Mouse (Mus musculus) adrenal gland, postnatal 4 days (tissue): Measurements from ENCODE around the gene Bhlha9. TPM values are rescaled to one million over a fixed set of nuclear protein-coding genes. Genes with fewer than 3 reads are reported as not detected.
"Not testable (repeated sequence)": the region's sequence is repeated elsewhere in the genome, so short reads cannot be mapped to it uniquely, and the experiment has no call there.

Experiments
- DNase-seq, 2 experiments: peaks; one replicate each; pipeline ENCODE4 v3.0.0; 2021 to 2022; ENCODE audit warnings: low spot score in 2 of 2, mixed read lengths in 2 of 2
- total RNA-seq, 2 experiments: library from RNA; stranded (reverse); gene quantifications; 2 replicates each; pipeline ENCODE4 v1.2.3; 2021

Gene Bhlha9
- total RNA-seq, 2 experiments from 2014 or later: not detected

DNA sequence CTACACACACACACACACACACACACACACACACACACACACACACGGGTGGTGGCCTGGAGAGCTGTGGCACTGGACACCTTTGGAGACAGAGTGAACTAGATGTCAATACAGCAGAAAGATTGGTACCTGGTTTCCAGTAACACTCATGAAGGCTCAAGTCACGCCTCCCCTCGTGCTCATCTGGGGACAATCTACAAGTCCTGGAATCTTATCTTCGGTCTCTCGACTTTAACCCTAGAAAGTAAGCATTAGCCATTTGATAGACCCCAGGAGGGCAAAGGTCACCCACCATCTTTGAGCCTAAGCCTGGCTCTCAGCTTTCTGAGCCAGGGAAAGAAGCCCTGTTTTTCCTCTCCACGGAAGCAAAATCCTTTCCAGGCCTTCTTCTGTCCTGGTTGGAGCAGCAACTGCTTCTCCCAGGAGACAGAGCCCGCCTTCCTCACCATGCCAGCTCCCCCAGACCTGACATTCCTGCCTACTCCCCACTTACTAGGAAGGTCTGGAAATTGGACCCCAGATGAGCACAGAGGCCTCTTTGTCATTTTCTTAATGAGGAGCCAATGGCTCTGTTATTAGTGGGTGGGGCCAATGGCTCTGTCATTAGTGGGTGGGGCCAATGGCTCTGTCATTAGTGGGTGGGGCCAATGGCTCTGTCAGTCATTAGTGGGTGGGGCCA is 10.3 kb upstream of the Bhlha9 start:
- DNase-seq: no peak

- no peak for DNase-seq
Measured at GRCm38 (mm10) chr11:76666002-76666649, 6.1 kb upstream of the Bhlha9 start.

- DNase-seq: no peak
Measured at GRCm38 (mm10) chr11:76667807-76668206, 4.5 kb upstream of the Bhlha9 start.

- no peak for DNase-seq
Measured at GRCm38 (mm10) chr11:76672561-76673384, 503 bp downstream of the Bhlha9 start.

DNA sequence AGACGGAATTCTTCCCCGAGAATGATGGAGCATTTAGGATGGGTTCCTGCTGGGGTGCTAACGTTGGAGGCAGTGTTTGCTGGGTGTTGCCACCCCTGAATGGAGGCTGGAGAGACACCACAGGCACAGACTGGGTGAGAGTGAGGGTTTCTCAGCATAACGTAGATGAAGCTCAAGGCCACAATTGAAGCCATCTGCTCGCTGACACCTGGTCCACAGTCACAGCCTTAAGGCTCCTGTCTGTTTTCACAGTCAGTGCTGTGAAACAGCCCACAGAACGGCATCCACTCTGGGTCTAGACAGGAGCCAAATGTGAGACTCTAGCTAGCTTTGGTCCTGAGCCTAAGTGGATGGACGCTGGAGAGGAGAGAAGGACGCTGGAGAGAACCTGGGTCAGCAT is 1.9 kb downstream of the Bhlha9 start:
- DNase-seq: no peak

GRCm38 (mm10) chr11:76674704-76675103 is 2.4 kb downstream of the Bhlha9 start:
- no peak for DNase-seq

- DNase-seq: not testable (repeated sequence)
Measured at GRCm38 (mm10) chr11:76679508-76679907, 7.2 kb downstream of the Bhlha9 start, which contains the start of gene Trarg1. Trarg1 (plus strand) TSS chr11:76679808.

DNA sequence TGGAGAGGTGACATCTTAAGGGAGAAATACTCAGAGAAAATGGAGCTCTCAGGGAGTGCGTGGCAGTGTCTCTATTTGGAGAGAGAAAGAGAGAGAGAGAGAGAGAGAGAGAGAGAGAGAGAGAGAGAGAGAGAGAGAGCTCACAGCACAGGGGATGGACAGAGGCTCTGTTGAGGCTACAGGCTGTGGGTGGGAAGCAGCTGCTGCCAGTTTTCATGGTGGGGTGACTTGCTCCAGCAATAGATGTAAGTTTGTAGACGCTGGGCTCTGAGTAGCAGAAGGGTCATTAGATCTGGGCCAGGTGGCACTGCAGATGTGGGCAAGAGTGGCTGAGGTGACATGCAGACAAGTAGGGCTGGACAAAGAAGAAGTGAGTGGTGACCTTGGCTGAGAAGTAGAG is 13.3 kb downstream of the Bhlha9 start:
- no peak for DNase-seq

DNA sequence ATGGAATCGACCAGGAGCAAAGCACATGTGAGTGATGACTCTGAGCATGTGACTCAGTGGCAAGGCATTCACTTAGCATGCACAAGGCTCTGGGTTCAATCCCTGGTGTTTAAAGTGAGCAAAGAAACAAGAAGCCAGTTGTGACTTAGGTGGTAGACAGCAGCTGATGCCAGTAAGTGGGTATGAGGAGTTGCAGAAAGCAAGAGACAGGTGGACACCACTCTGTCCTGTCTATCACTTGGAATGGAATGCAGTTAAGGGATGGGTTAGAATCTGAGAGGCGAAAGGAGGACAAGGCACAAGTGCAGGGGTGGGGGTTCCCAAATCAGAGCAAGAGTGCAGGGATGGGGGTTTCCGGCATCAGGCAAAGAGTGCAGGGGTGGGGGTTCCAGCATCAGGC is 19.8 kb downstream of the Bhlha9 start:
- DNase-seq: no peak

DNA sequence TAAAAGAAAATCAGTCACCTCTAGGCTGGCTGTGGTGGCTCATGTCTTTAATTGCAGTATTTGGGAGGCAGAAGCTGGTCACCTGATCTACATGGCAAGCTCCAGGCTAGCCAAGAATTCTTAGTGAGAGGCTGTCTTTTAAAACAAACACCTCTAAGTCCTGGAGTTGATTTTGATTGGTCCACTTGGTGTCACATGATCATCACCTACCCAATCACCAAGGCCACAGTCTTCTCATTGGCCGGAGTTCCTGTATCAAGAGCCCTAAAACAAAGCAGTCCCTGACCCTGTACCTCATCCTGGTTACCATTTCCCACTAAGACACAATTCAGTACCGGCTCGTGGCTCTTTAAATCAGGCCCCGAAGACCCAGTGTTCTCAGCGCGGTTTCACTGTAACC is 23.5 kb downstream of the Bhlha9 start:
- no peak for DNase-seq

DNA sequence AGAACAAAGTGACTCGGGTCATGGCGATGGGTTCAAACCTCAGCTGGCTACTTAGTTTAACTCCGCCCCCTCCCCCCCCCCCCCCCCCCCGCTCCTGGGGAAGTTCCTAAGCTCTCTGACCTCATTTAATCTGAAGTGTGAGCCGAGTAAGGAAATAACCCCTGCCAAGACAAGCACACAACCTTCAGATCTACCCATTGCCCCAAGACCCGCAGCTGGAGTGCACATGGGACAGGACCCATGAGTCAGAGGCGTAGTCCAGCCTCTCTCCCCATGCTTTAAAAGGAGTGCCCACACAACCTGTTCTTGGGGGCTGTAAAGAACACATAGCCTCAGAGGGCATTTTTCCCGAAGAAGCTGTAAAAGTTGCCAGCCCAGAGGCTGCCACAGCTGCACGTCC is 27.4 kb downstream of the Bhlha9 start:
- DNase-seq: no peak

- no peak for DNase-seq
Measured at GRCm38 (mm10) chr11:76707656-76708055, 35.4 kb downstream of the Bhlha9 start.

DNA sequence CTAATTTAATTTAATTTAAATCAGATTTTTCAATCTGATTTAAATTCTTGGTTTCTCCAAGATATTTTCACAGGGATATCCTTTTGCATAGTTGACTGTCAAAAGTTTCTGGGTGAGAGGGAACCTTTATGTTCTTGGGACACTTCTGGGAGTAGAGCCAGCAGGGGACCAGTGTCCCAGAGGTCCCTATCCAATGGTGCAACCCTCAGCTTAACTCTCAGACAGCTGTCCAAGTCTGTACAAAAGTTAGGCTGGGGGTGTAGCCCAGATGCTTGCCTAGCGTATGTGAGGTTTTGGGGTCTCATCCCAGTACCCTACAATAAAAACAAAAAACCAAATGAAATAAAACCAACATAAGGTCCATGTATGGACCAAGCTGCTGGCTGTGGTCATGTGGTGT is 35.8 kb downstream of the Bhlha9 start:
- DNase-seq: no peak

DNA sequence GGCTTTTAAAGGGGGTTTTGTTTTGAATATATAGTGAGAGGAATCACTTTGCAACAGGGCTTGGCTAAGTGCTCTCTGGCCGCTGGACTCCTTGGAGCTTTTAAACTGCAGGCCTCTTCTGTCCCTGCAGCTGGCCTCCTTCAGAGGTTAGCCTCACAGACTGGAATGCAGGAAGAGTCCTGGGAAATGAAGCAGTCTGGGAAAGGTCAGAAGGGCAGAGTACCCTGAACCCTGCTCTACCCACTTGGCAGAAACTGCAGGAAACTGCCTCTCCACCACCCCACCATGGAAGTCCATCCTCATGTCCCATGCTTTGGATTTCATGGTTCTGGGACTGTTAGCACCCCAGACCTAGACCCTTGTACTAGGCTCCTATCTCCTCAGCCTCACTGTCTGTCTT is 36.6 kb downstream of the Bhlha9 start:
- DNase-seq: no peak

GRCm38 (mm10) chr11:76709625-76710452 is 37.6 kb downstream of the Bhlha9 start:
- peak in 1 of 2 experiments; percentile 15 for DNase-seq

DNA sequence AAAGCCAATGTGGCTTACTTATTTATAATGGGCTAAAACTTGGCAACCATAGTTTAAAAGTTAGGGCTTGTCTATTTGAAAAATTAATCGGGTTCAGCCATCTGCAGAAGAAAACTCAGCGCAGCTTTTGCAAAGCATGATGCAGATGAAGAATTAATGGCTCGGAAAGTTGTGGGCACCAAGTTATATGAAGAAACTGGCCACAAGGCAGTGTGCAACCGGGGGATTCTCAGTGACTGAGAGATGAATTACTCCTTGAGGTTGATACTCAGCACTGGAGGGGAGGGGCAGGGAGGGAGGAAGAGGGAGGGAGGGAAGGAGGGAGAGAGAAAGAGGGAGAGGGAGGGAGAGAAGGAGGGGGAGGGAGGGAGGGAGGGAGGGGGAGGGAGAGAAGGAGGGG is 44.7 kb downstream of the Bhlha9 start:
- DNase-seq: no peak

Other genes starting within 250 kb of the Bhlha9 start
- 10 to 100 TPM; 64.2 to 68.9 TPM for gene Abr, start 50.2 kb upstream of the Bhlha9 start, total RNA-seq
- gene Trarg1, start 7.3 kb downstream of the Bhlha9 start, total RNA-seq: 10 to 100 TPM; 16.4 to 27.0 TPM
- gene Gosr1, start 91.1 kb downstream of the Bhlha9 start, total RNA-seq: 10 to 100 TPM; 72.3 to 77.9 TPM
- gene Cpd, start 174.5 kb downstream of the Bhlha9 start, total RNA-seq: 10 to 100 TPM; 62.9 to 69.5 TPM
- gene Tmigd1, start 229.7 kb downstream of the Bhlha9 start, total RNA-seq: 1 to 10 TPM; 1.2 to 1.5 TPM